Mouse (Mus musculus) forebrain, postnatal 0 days (tissue): ENCODE measurements around the gene Lcp1. TPM values are rescaled to one million over a fixed set of nuclear protein-coding genes. Genes with fewer than 3 reads are reported as not detected.

Source experiments
- ATAC-seq: fragments of 200-750 bp; cut with Nextera tagmentation; 2 replicates; pipeline ENCODE4 v1.8.0; 2017; ENCODE audit warnings: mild to moderate bottlenecking, moderate library complexity
- DNase-seq: peaks from one replicate; pipeline ENCODE4 v3.0.0-alpha.2; 2015
- H3K27ac ChIP-seq: fragments of 300-500 bp; sonication (generic); 2 replicates; pipeline ENCODE4 v1.5.1; 2014; ENCODE audit warnings: low read depth, mild to moderate bottlenecking, antibody characterized with exemption, low read length, moderate library complexity, mixed read lengths
- H3K27me3 ChIP-seq: fragments of 300-500 bp; sonication (generic); 2 replicates; pipeline ENCODE4 v1.6.1; 2014; ENCODE audit warnings: mild to moderate bottlenecking, low read length, mixed read lengths; ENCODE audit not compliant: insufficient read depth
- H3K36me3 ChIP-seq: fragments of 300-500 bp; sonication (generic); 2 replicates; pipeline ENCODE4 v1.6.1; 2014; ENCODE audit warnings: mild to moderate bottlenecking, moderate library complexity; ENCODE audit not compliant: insufficient read depth
- H3K4me1 ChIP-seq: fragments of 300-500 bp; sonication (generic); 2 replicates; pipeline ENCODE4 v1.6.1; 2014; ENCODE audit warnings: antibody characterized with exemption; ENCODE audit not compliant: insufficient read depth
- H3K4me2 ChIP-seq: fragments of 300-500 bp; sonication (generic); 2 replicates; pipeline ENCODE4 v1.6.1; 2014; ENCODE audit warnings: low read depth, mild to moderate bottlenecking, moderate library complexity
- H3K4me3 ChIP-seq: fragments of 300-500 bp; sonication (generic); 2 replicates; pipeline ENCODE4 v1.5.1; 2014; ENCODE audit warnings: low read depth, low read length, mixed read lengths
- H3K9ac ChIP-seq: fragments of 300-500 bp; sonication (generic); 2 replicates; pipeline ENCODE4 v1.6.1; 2014; ENCODE audit warnings: mild to moderate bottlenecking
- H3K9me3 ChIP-seq: fragments of 300-500 bp; sonication (generic); 2 replicates; pipeline ENCODE4 v1.6.1; 2016; ENCODE audit warnings: low read length
- CTCF ChIP-seq: sonication (generic); IDR thresholded peaks from 2 replicates; pipeline ENCODE4 v1.5.1; 2016; ENCODE audit warnings: antibody characterized with exemption, control low read depth, low read depth
- WGBS: fragments of 180-500 bp; shearing (Covaris S2); extraction: QIAGEN DNeasy Blood & Tissue Kit; methylation state at CpG from one replicate; pipeline ENCODE4 v1.1.7; 2014; 5-methylcytosine and 5-hydroxymethylcytosine counted together
- polyA plus RNA-seq: library from polyadenylated mRNA; unstranded; fragments of >200 nt; fragmentation: Nextera tagmentation; extraction: Ambion mirVana; gene quantifications from 2 replicates; pipeline ENCODE4 v1.2.1, GENCODE M21; 2015
- total RNA-seq: library from RNA; depleted of rRNA; stranded (reverse); fragments of >200 nt; gene quantifications from 2 replicates; pipeline ENCODE4 v1.2.3, GENCODE M21; 2014

Lcp1 gene
- total and polyA plus RNA-seq, 2 experiments from 2014 or later: 7.4 to 7.5 TPM

- no peak for DNase-seq
- H3K36me3 ChIP-seq: no peaks in the 10 kb centered on the region
- no peaks in the 10 kb centered on the region for H3K9me3 ChIP-seq
- no peak for ATAC-seq
- 76% methylated on average over 4 of the region's 4 CpGs for WGBS
- H3K4me3 ChIP-seq: no peak overlapping the region
- no peak for TF ChIP-seq CTCF
- no peak overlapping the region for H3K27ac ChIP-seq
- no peak overlapping the region for H3K4me2 ChIP-seq
- H3K4me1 ChIP-seq: no peaks in the 10 kb centered on the region
- H3K9ac ChIP-seq: no peak overlapping the region
- H3K27me3 ChIP-seq: no peaks in the 10 kb centered on the region
Observed at GRCm38 (mm10) chr14:75176425-75177045, 45.6 kb downstream of the Lcp1 start.

GRCm38 (mm10) chr14:75177400-75177799 lies 46.5 kb downstream of the Lcp1 start:
- Histone ChIP-seq H3K27me3 (no peaks in the 10 kb centered on the region), H3K4me2 (no peak overlapping the region), H3K36me3 (no peaks in the 10 kb centered on the region), H3K4me1 (no peaks in the 10 kb centered on the region), H3K4me3 (no peak overlapping the region), H3K9me3 (no peaks in the 10 kb centered on the region), H3K9ac (no peak overlapping the region), H3K27ac (no peak overlapping the region)
- 73% methylated on average over 3 of the region's 3 CpGs for WGBS
- ATAC-seq (no peak), DNase-seq (no peak)
- TF ChIP-seq CTCF: no peak

- WGBS: 73% methylated on average over 14 of the region's 14 CpGs
- no peaks in the 10 kb centered on the region for H3K9me3 ChIP-seq
- H3K36me3 ChIP-seq: no peaks in the 10 kb centered on the region
- H3K4me3 ChIP-seq: no peak overlapping the region
- TF ChIP-seq CTCF: no peak
- no peaks in the 10 kb centered on the region for H3K4me1 ChIP-seq
- ATAC-seq (no peak), DNase-seq (no peak)
- H3K9ac ChIP-seq: no peak overlapping the region
- no peaks in the 10 kb centered on the region for H3K27me3 ChIP-seq
- no peak overlapping the region for H3K4me2 ChIP-seq
- no peak overlapping the region for H3K27ac ChIP-seq
Observed at GRCm38 (mm10) chr14:75178384-75178793, 47.5 kb downstream of the Lcp1 start.

- WGBS: 84% methylated on average over 10 of the region's 10 CpGs
- no peak overlapping the region for H3K9ac ChIP-seq
- no peak overlapping the region for H3K4me3 ChIP-seq
- H3K27me3 ChIP-seq: no peaks in the 10 kb centered on the region
- DNase-seq: no peak
- no peak overlapping the region for H3K4me2 ChIP-seq
- no peaks in the 10 kb centered on the region for H3K36me3 ChIP-seq
- no peak overlapping the region for H3K27ac ChIP-seq
- TF ChIP-seq CTCF: no peak
- H3K4me1 ChIP-seq: no peaks in the 10 kb centered on the region
- no peaks in the 10 kb centered on the region for H3K9me3 ChIP-seq
- ATAC-seq: no peak
Observed at GRCm38 (mm10) chr14:75178801-75179211, 47.9 kb downstream of the Lcp1 start.

- ATAC-seq (no peak), DNase-seq (no peak)
- no peak for TF ChIP-seq CTCF
- whole genome bisulfite sequencing: 86% methylated on average over 20 of the region's 20 CpGs
- no peak overlapping the region for H3K27ac ChIP-seq
- H3K4me2 ChIP-seq: no peak overlapping the region
- no peaks in the 10 kb centered on the region for H3K27me3 ChIP-seq
- H3K9me3 ChIP-seq: no peaks in the 10 kb centered on the region
- H3K36me3 ChIP-seq: no peaks in the 10 kb centered on the region
- H3K9ac ChIP-seq: no peak overlapping the region
- no peaks in the 10 kb centered on the region for H3K4me1 ChIP-seq
- no peak overlapping the region for H3K4me3 ChIP-seq
Observed at GRCm38 (mm10) chr14:75179255-75179963, 48.5 kb downstream of the Lcp1 start.

- H3K4me1 ChIP-seq: no peaks in the 10 kb centered on the region
- no peaks in the 10 kb centered on the region for H3K9me3 ChIP-seq
- no peak overlapping the region for H3K9ac ChIP-seq
- H3K27ac ChIP-seq: no peak overlapping the region
- WGBS: 90% methylated on average over 8 of the region's 8 CpGs
- ATAC-seq (no peak), DNase-seq (no peak)
- no peak for TF ChIP-seq CTCF
- no peak overlapping the region for H3K4me2 ChIP-seq
- no peaks in the 10 kb centered on the region for H3K27me3 ChIP-seq
- H3K4me3 ChIP-seq: no peak overlapping the region
- H3K36me3 ChIP-seq: no peaks in the 10 kb centered on the region
Observed at GRCm38 (mm10) chr14:75180551-75180978, 49.7 kb downstream of the Lcp1 start.

GRCm38 (mm10) chr14:75181062-75181935 lies 50.4 kb downstream of the Lcp1 start:
- no peaks in the 10 kb centered on the region for H3K36me3 ChIP-seq
- H3K27ac ChIP-seq: no peak overlapping the region
- no peaks in the 10 kb centered on the region for H3K9me3 ChIP-seq
- H3K9ac ChIP-seq: no peak overlapping the region
- no peaks in the 10 kb centered on the region for H3K4me1 ChIP-seq
- TF ChIP-seq CTCF: no peak
- no peaks in the 10 kb centered on the region for H3K27me3 ChIP-seq
- no peak overlapping the region for H3K4me2 ChIP-seq
- ATAC-seq (no peak), DNase-seq (no peak)
- no peak overlapping the region for H3K4me3 ChIP-seq
- WGBS: 81% methylated on average over 9 of the region's 9 CpGs
